Mouse (Mus musculus): ENCODE measurements around the gene Rs1. TPM values are rescaled to one million over a fixed set of nuclear protein-coding genes. Genes with fewer than 3 reads are reported as not detected.

Gene Rs1
- polyA plus RNA-seq (2015; fragmentation: Illumina TruSeq; extraction: RNeasy Lipid Tissue Mini Kit (QIAGEN cat#74804); ENCODE audit: insufficient read depth, low replicate concordance) = not detected

DNA sequence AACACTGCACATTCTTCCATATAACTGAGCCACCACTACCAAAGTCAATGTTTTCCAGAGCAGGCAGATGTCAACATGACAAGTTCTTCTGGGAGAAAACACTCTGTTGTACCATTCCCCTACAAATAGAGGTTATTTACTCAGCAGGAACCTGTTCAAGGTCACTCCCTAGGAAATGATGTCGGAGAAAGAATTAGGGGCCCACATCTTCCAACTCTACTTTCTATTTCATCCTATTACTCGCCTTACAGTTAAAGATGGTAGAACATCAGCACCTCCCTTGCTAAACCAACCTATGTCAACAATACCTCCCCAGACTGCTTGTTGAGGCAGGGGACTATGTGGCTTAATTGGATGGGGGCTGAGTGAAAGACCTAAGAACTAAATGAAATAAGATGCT is at the start of gene Rs1:
Gene Rs1 (plus strand): TSS at position 301 of the 400 bp plus-strand sequence.

DNA sequence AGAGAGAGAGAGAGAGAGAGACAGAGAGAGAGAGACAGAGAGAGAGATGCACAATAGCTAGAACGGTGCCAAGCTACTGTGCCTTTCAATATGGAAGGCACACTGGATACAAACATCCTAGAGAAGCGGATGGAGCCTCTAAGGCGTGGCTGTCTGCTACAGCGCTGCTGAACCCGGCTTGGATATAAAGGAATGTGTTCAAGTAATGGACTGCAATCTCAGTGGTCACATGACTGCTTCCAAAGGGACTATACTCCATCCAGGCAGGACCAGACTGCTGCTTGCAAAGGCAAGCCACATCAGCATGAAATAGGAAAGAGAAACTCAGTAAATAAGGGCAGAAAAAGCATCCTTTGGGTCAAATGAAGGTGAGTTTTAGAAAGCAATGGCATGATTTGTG is 32.2 kb upstream of the Rs1 start, which contains the start of gene Ppef1:
Gene Ppef1 (minus strand): TSS at position 116 of the 400 bp plus-strand sequence.

Other genes starting within 250 kb of the Rs1 start
- gene Ppef1, start 32.2 kb upstream of the Rs1 start, polyA plus RNA-seq (2015; fragmentation: Illumina TruSeq; extraction: RNeasy Lipid Tissue Mini Kit (QIAGEN cat#74804); ENCODE audit: insufficient read depth, low replicate concordance) = 0.15 TPM
- gene Gja6, start 139.0 kb downstream of the Rs1 start, polyA plus RNA-seq (2015; fragmentation: Illumina TruSeq; extraction: RNeasy Lipid Tissue Mini Kit (QIAGEN cat#74804); ENCODE audit: insufficient read depth, low replicate concordance) = 0.59 TPM
- 1.5 TPM for gene Cdkl5, start 226.7 kb downstream of the Rs1 start, polyA plus RNA-seq (2015; fragmentation: Illumina TruSeq; extraction: RNeasy Lipid Tissue Mini Kit (QIAGEN cat#74804); ENCODE audit: insufficient read depth, low replicate concordance)

Measured in spleen, adult 10 weeks (tissue).